Mouse (Mus musculus) ZHBTc4 (cell line): ENCODE data around the gene Anapc16.

Experiments used
- DNase-seq: peaks from one replicate; pipeline ENCODE4 v3.0.0-alpha.2; 2011; ENCODE audit warnings: low read depth, low spot score

Gene Anapc16

GRCm38 (mm10) chr10:59971813-59972212 is 31.1 kb downstream of the Anapc16 start:
- no peak for DNase-seq

GRCm38 (mm10) chr10:59970450-59971062 is 32.4 kb downstream of the Anapc16 start:
- DNase-seq, result no peak

- DNase-seq, result peak; percentile 37
These were observed 33.0 kb downstream of the Anapc16 start for GRCm38 (mm10) chr10:59969821-59970449.

- no peak for DNase-seq
These were observed 35.5 kb downstream of the Anapc16 start for GRCm38 (mm10) chr10:59967309-59967942.

- peak; percentile 41 for DNase-seq
These were observed 36.2 kb downstream of the Anapc16 start for GRCm38 (mm10) chr10:59966743-59967142.

GRCm38 (mm10) chr10:59965788-59966187 is 37.1 kb downstream of the Anapc16 start:
- DNase-seq, result no peak

- DNase-seq, result no peak
These were observed 37.6 kb downstream of the Anapc16 start for GRCm38 (mm10) chr10:59965362-59965695.

GRCm38 (mm10) chr10:59964504-59965361 is 38.2 kb downstream of the Anapc16 start:
- DNase-seq, result no peak

- DNase-seq, result no peak
These were observed 39.3 kb downstream of the Anapc16 start for GRCm38 (mm10) chr10:59963609-59964008.

- peak; percentile 35 for DNase-seq
These were observed 43.4 kb downstream of the Anapc16 start for GRCm38 (mm10) chr10:59959517-59959916.

- no peak for DNase-seq
These were observed 44.5 kb downstream of the Anapc16 start for GRCm38 (mm10) chr10:59958458-59958857.

- peak; percentile 59 for DNase-seq
These were observed 45.5 kb downstream of the Anapc16 start for GRCm38 (mm10) chr10:59957171-59958149.

- DNase-seq, result no peak
These were observed 46.3 kb downstream of the Anapc16 start for GRCm38 (mm10) chr10:59956681-59957080.

GRCm38 (mm10) chr10:59953564-59954039 is 49.3 kb downstream of the Anapc16 start:
- DNase-seq, result peak; percentile 63

GRCm38 (mm10) chr10:59952781-59953563 is 50.0 kb downstream of the Anapc16 start:
- DNase-seq, result peak; percentile 57

- DNase-seq, result peak; percentile 54
These were observed 50.7 kb downstream of the Anapc16 start for GRCm38 (mm10) chr10:59952152-59952780.

GRCm38 (mm10) chr10:59951211-59952151 is 51.5 kb downstream of the Anapc16 start, which contains the start of gene Ddit4:
Ddit4 (minus strand) TSS chr10:59951834.
- DNase-seq, result peak; percentile 99

GRCm38 (mm10) chr10:59950716-59951191 is 52.2 kb downstream of the Anapc16 start:
- peak; percentile 40 for DNase-seq
